Comparison of ENCODE assay signal across 8 mouse cellular contexts in the genomic region with DNA sequence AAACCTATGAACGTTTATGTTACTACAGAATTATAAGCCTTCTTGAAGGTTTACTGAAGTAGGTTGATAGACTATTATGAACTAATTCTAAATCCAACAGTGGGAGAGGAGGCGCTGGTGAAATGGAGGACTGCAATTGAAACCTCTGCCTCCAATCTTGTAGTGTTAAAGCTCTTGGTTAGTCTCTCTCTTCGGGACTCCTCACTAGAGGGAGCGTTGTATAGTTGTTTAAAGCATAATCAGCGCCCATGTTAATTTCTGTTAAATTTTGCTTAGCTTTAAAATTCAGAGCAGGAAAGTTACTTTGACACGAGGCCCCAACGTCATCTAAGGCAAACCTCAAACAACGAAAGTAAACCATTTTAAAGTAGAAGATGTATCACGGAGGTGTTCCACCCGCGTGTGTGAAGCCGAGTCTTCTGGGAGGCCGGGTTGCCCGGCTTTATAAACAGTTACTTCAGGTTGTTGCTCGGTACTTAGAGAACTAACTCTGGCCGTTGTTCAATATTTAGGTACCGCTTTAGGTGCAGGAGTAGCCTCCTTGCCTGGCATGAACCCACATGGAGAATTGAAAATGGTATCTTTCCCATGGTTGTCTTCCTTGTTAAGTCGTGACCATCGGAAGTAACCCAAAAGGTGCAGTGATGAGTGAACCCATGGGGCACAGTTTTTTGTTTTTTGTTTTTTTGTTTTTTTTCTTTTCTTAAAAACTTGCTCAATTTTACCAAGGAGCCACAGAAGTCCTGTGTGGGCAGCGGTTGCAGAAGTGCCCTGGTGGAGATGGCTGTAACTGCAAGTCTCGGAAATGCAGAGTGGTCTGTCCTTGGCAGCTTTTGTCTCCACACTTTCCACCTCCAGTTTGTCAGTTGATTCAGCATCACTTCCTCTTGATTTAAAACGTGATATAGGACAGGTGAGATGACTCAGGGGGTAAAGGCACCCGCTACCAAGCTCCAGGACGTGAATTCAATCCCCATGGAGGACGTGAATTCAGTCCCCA. TPM values are rescaled to one million over a fixed set of nuclear protein-coding genes. Genes with fewer than 3 reads are reported as not detected.
DNase-seq lines count a peak whose midpoint lies in the region; ATAC-seq and TF ChIP-seq lines count a peak whose summit lies in the region.

No protein-coding gene starts in this region.

- H3K27me3 ChIP-seq in intestine, postnatal 0 days (replicated peaks; ENCODE audit: control insufficient read depth, insufficient read depth, low read length), result no peaks in the 10 kb centered on the region
- no peaks in the 10 kb centered on the region for H3K27me3 ChIP-seq in midbrain, embryonic 16.5 days (ENCODE audit: control insufficient read depth, insufficient read depth, low read depth, low read length)

- peak overlapping the region; percentile 85 for H3K4me3 ChIP-seq in intestine, postnatal 0 days (ENCODE audit: low read depth, low read length)
- H3K4me3 ChIP-seq in midbrain, embryonic 16.5 days (ENCODE audit: low read depth, low read length), result no peak overlapping the region

- peaks cover 7% of the 10 kb centered on the region; the same call in 1 of the 2 replicates for H3K4me1 ChIP-seq in intestine, postnatal 0 days (replicated peaks; ENCODE audit: control insufficient read depth, insufficient read depth, low read length)
- H3K4me1 ChIP-seq in midbrain, embryonic 16.5 days (ENCODE audit: control insufficient read depth, insufficient read depth, low read length), result peaks cover 22% of the 10 kb centered on the region

- no peaks in the 10 kb centered on the region for H3K36me3 ChIP-seq in intestine, postnatal 0 days (ENCODE audit: control insufficient read depth, insufficient read depth)
- H3K36me3 ChIP-seq in midbrain, embryonic 16.5 days (ENCODE audit: control insufficient read depth, insufficient read depth, low read length), result no peaks in the 10 kb centered on the region

- WGBS in intestine, postnatal 0 days, result 68% methylated on average over 25 of the region's 25 CpGs
- 80% methylated on average over 25 of the region's 25 CpGs for WGBS in midbrain, embryonic 16.5 days

- H3K27ac ChIP-seq in intestine, postnatal 0 days (ENCODE audit: low read depth, low read length), result no peak overlapping the region
- H3K27ac ChIP-seq in midbrain, embryonic 16.5 days (ENCODE audit: low read length), result no peak overlapping the region

- peak; percentile 65 for TF ChIP-seq CTCF in intestine, postnatal 0 days (IDR thresholded peaks at IDR 0.05; ENCODE audit: low read depth)

- peak overlapping the region; percentile 96 for H3K4me2 ChIP-seq in intestine, postnatal 0 days (replicated peaks; ENCODE audit: low read depth)
- H3K4me2 ChIP-seq in midbrain, embryonic 16.5 days (ENCODE audit: low read length), result peak overlapping the region; percentile 76

- H3K9ac ChIP-seq in intestine, postnatal 0 days (ENCODE audit: low read depth, low read length), result no peak overlapping the region
- no peak overlapping the region for H3K9ac ChIP-seq in midbrain, embryonic 16.5 days (ENCODE audit: low read depth, low read length)

- DNase-seq in right cerebral cortex, postnatal 4 days, result peak; percentile 9
- DNase-seq in right cerebral cortex, adult 2 months (ENCODE audit: low spot score in 2 of 2), result no peak
- DNase-seq in embryo, embryonic 11 days, result peak; percentile 47
- DNase-seq in urinary bladder, adult 18-20 months (ENCODE audit: low spot score in 2 of 2), result no peak
- DNase-seq in adrenal gland, postnatal 10 days, result no peak
- no peak for DNase-seq in adrenal gland, adult 18-20 months (ENCODE audit: low spot score in 2 of 2)

- H3K9me3 ChIP-seq in intestine, postnatal 0 days (ENCODE audit: control insufficient read depth), result no peaks in the 10 kb centered on the region
- no peaks in the 10 kb centered on the region for H3K9me3 ChIP-seq in midbrain, embryonic 16.5 days (replicated peaks; ENCODE audit: control insufficient read depth, low read length, poor library complexity, severe bottlenecking)

- ATAC-seq in intestine, postnatal 0 days, result no peak
- ATAC-seq in midbrain, embryonic 16.5 days, result no peak

RNA-seq across cellular contexts. Expression of a gene that starts 1.9 kb away (rescaled TPM):
- 23.9 and 30.5 TPM in 2 replicates for polyA plus RNA-seq in intestine, postnatal 0 days (2015; fragmentation: Nextera tagmentation; extraction: Ambion mirVana)
- 24.6 and 28.2 TPM in 2 replicates for polyA plus RNA-seq in midbrain, embryonic 16.5 days (2015; fragmentation: Nextera tagmentation; extraction: Ambion mirVana)
- total RNA-seq in adrenal gland, postnatal 10 days (2021), result 10 to 100 TPM; 54.4 to 72.8 TPM
- total RNA-seq in adrenal gland, adult 18-20 months (2021), result 10 to 100 TPM; 56.5 to 64.2 TPM

Comparison
In these comparisons a context has a peak if more than half of its experiments do, and no peak if none do; other contexts are left out.
1. DNase-seq: peak in right cerebral cortex, postnatal 4 days (single experiment) and embryo, embryonic 11 days (single experiment); none in right cerebral cortex, adult 2 months (0 of 2), urinary bladder, adult 18-20 months (0 of 2), adrenal gland, postnatal 10 days (single experiment) and adrenal gland, adult 18-20 months (0 of 2).